ENCODE assay signal across 1 mouse cellular context in the genomic region with DNA sequence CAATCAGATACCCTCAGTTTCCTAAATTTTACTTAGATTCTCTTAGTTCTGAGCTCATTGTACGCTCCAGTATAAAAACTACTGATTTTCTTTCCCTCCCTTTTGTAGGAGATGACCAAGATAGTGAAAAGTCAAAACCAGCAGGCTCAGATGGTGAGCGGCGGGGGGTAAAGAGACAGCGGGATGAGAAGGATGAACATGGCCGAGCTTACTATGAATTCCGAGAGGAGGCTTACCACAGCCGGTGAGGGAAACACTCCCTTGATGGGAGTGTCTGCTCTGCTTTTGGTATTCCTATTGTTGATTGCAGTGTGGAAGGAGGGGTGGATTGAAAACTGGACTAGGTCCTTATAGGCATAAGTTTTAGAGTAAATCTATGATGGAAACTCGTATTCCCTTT.
TF ChIP-seq lines count a peak whose summit lies in the region.

No protein-coding gene starts in this region.

TF ChIP-seq in MEL, 35 proteins besides CTCF, POLR2A, EP300 and RAD21:
- TF ChIP-seq TCF12 (IDR thresholded peaks at IDR 0.05; ENCODE audit: low read depth, low read length) = no peak
- no peak for TF ChIP-seq POLR2AphosphoS2 (IDR thresholded peaks at IDR 0.05; ENCODE audit: low read length)
- TF ChIP-seq JUND (IDR thresholded peaks at IDR 0.05; ENCODE audit: low read depth, low read length) = no peak
- TF ChIP-seq USF2 (IDR thresholded peaks at IDR 0.05; ENCODE audit: borderline replicate concordance in 1 of 2, insufficient read depth in 1 of 2, low read depth in 1 of 2, low read length in 2 of 2) = no peak
- TF ChIP-seq ZC3H11A (IDR thresholded peaks at IDR 0.05; ENCODE audit: low read depth, low read length) = no peak
